Comparison of ENCODE assay signal across 9 mouse cellular contexts in the genomic region with DNA sequence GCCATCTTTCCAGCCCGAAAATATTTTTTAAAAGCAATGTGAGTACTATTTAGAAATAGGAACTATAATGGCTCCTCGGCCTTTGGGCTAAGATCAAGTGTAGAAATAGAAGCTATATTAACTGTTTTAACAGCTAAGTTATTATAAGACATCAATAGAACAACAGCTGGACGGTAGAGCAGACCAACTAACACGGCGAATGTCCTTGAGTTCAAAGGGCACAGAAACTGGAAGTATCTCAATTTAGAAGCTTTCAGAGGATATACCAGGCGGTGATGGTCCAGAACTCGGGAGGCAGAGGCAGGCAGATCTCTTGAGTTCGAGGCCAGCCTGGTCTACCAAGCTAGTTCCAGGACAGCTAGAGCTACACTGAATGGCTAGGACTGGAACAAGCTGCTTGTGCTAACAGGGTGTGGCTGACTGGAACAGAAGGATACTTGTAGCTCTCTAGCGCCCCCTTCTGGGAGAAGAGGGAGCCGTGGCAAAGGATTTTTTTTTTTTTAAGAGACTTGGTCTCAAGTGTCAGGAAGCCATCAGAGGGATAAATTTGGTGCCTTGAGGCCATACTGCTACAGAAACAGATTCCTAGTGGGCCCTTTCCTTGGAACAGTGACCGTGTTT. TPM values are rescaled to one million over a fixed set of nuclear protein-coding genes. Genes with fewer than 3 reads are reported as not detected.
DNase-seq lines count a peak whose midpoint lies in the region; ATAC-seq and TF ChIP-seq lines count a peak whose summit lies in the region.
"Had no signal": no experiment of that assay in that cellular context is flagged by ENCODE, and none has a peak within 500 bp of the region (broad histone marks: within the 10 kb centered on the region; RNA-seq: fewer than 3 reads in every experiment).

No protein-coding gene starts in this region.

- TF ChIP-seq POLR2A in cortical plate, adult 2 months (IDR thresholded peaks at IDR 0.05; ENCODE audit: extremely low read depth, insufficient read depth, low read length), result no peak

- H3K4me1 ChIP-seq in hindbrain, embryonic 14.5 days (replicated peaks; ENCODE audit: control insufficient read depth, insufficient read depth, low read length), result no peaks in the 10 kb centered on the region
- peaks cover 9% of the 10 kb centered on the region; the same call in 1 of the 2 replicates for H3K4me1 ChIP-seq in hindbrain, embryonic 12.5 days
- no peaks in the 10 kb centered on the region for H3K4me1 ChIP-seq in cortical plate, adult 2 months (ENCODE audit: control insufficient read depth, insufficient read depth, low read length)
- peaks cover 14% of the 10 kb centered on the region for H3K4me1 ChIP-seq in heart, embryonic 15.5 days (replicated peaks)

- no peak overlapping the region for H3K4me3 ChIP-seq in hindbrain, embryonic 14.5 days (replicated peaks; ENCODE audit: low read length)
- no peak overlapping the region for H3K4me3 ChIP-seq in hindbrain, embryonic 12.5 days
- H3K4me3 ChIP-seq in cortical plate, adult 2 months (ENCODE audit: insufficient read depth, low read length), result no peak overlapping the region
- H3K4me3 ChIP-seq in heart, embryonic 15.5 days, result no peak overlapping the region
- H3K4me3 ChIP-seq: myocyte had no signal

- H3K4me2 ChIP-seq in hindbrain, embryonic 14.5 days (replicated peaks), result no peak overlapping the region
- H3K4me2 ChIP-seq in hindbrain, embryonic 12.5 days (replicated peaks), result no peak overlapping the region
- H3K4me2 ChIP-seq in heart, embryonic 15.5 days, result no peak overlapping the region

- DNase-seq in hindbrain, embryonic 14.5 days (ENCODE audit: low spot score), result peak; percentile 58
- peak; percentile 82 for DNase-seq in ZHBTc4 (ENCODE audit: low read depth, low spot score)
- peak; percentile 71 to 79 for DNase-seq in left cerebral cortex, adult 18-20 months (ENCODE audit: low spot score in 2 of 2)
- DNase-seq in spleen, postnatal 14 days (ENCODE audit: low spot score in 2 of 2), result peak; percentile 56 to 76

- H3K9ac ChIP-seq in hindbrain, embryonic 14.5 days, result no peak overlapping the region
- no peak overlapping the region for H3K9ac ChIP-seq in hindbrain, embryonic 12.5 days
- H3K9ac ChIP-seq in heart, embryonic 15.5 days, result no peak overlapping the region

- no peak overlapping the region for H3K27ac ChIP-seq in hindbrain, embryonic 14.5 days
- H3K27ac ChIP-seq in hindbrain, embryonic 12.5 days, result no peak overlapping the region
- no peak overlapping the region for H3K27ac ChIP-seq in cortical plate, adult 2 months (ENCODE audit: insufficient read depth, low read length)
- no peak overlapping the region for H3K27ac ChIP-seq in heart, embryonic 15.5 days

- 73% methylated on average over 11 of the region's 11 CpGs for WGBS in hindbrain, embryonic 14.5 days
- WGBS in hindbrain, embryonic 12.5 days, result 78% methylated on average over 11 of the region's 11 CpGs
- WGBS in heart, embryonic 15.5 days, result 72% methylated on average over 11 of the region's 11 CpGs

- H3K36me3 ChIP-seq in hindbrain, embryonic 14.5 days (replicated peaks; ENCODE audit: control insufficient read depth, insufficient read depth), result peaks cover 19% of the 10 kb centered on the region
- H3K36me3 ChIP-seq in hindbrain, embryonic 12.5 days, result peaks cover 25% of the 10 kb centered on the region
- peaks cover 24% of the 10 kb centered on the region for H3K36me3 ChIP-seq in heart, embryonic 15.5 days

- H3K9me3 ChIP-seq in hindbrain, embryonic 14.5 days (ENCODE audit: control insufficient read depth, low read length), result no peaks in the 10 kb centered on the region
- H3K9me3 ChIP-seq in hindbrain, embryonic 12.5 days (replicated peaks), result no peaks in the 10 kb centered on the region
- H3K9me3 ChIP-seq in heart, embryonic 15.5 days (replicated peaks), result no peaks in the 10 kb centered on the region

- peak; percentile 68 for TF ChIP-seq CTCF in cortical plate, adult 2 months (IDR thresholded peaks at IDR 0.05; ENCODE audit: extremely low read depth, insufficient read depth, low read length)

- ATAC-seq in hindbrain, embryonic 14.5 days (ENCODE audit: low FRiP score), result no peak
- no peak for ATAC-seq in hindbrain, embryonic 12.5 days (ENCODE audit: low FRiP score)
- 0 out of 2 replicates have a peak, but pooled peaks have one; percentile 36 for ATAC-seq in heart, embryonic 15.5 days (replicated peaks; ENCODE audit: insufficient number of reproducible peaks, insufficient read depth, low FRiP score, low read depth)
- peak; percentile 58 for ATAC-seq in megakaryocyte, adult 5-6 weeks (ENCODE audit: poor library complexity, severe bottlenecking)

- H3K27me3 ChIP-seq in hindbrain, embryonic 14.5 days (ENCODE audit: control insufficient read depth, insufficient read depth, low read length), result no peaks in the 10 kb centered on the region
- no peaks in the 10 kb centered on the region for H3K27me3 ChIP-seq in hindbrain, embryonic 12.5 days
- no peaks in the 10 kb centered on the region for H3K27me3 ChIP-seq in heart, embryonic 15.5 days

RNA-seq across cellular contexts. Expression of gene Haao, which starts 39.9 kb away (rescaled TPM):
- not detected in 2 replicates for polyA plus RNA-seq in hindbrain, embryonic 14.5 days (2014; fragmentation: Nextera tagmentation; extraction: Ambion mirVana)
- polyA plus RNA-seq in hindbrain, embryonic 12.5 days (2016; fragmentation: Nextera tagmentation; extraction: Ambion mirVana), result 0.30 TPM in 1 of 2 replicates, not detected in the other
- 0.28 and 0.88 TPM in 2 replicates for polyA plus RNA-seq in cortical plate, adult 2 months (2012; rRNA removed)
- polyA plus RNA-seq in heart, embryonic 15.5 days (2015; fragmentation: Nextera tagmentation; extraction: Ambion mirVana), result 0.25 and 2.0 TPM in 2 replicates
- under 1 TPM in 1 of 2 experiments, not detected in 1; 0.40 TPM for total RNA-seq in left cerebral cortex, adult 18-20 months (2021)
- total RNA-seq in megakaryocyte, adult 5-6 weeks (2015), result 62.7 and 66.8 TPM in 2 replicates
- 52.6 and 53.5 TPM in 2 replicates for total RNA-seq in megakaryocyte, adult 5-6 weeks (2017)
- polyA plus RNA-seq: myocyte had no signal

Comparison
In these comparisons a context has a peak if more than half of its experiments do, and no peak if none do; other contexts are left out.
1. ATAC-seq: peak in heart, embryonic 15.5 days (single experiment) and megakaryocyte, adult 5-6 weeks (single experiment); none in hindbrain, embryonic 14.5 days (single experiment) and hindbrain, embryonic 12.5 days (single experiment).
2. Peak in every context shown above with its lines, with median percentiles within 50 percentile points of each other: DNase-seq.